Mouse (Mus musculus) regulatory T cell (primary cell): ENCODE results near the gene Rnf10.

Experiments
- in situ Hi-C: fragments of 300-600 bp; cut with MboI, MseI; formaldehyde crosslinking; loops from one replicate; pipeline ENCODE4 v1.15.1; 2025; ENCODE audit warnings: high pct_unique_total_duplicates

Gene Rnf10

GRCm38 (mm10) chr5:115275998-115276397, 3.3 kb upstream of the Rnf10 start:
- in situ Hi-C loops: no loop called here

- in situ Hi-C loops: no loop called here
Measured at GRCm38 (mm10) chr5:115274771-115275170, 2.1 kb upstream of the Rnf10 start.

- in situ Hi-C loops: no loop called here
Measured at GRCm38 (mm10) chr5:115274353-115274752, 1.7 kb upstream of the Rnf10 start.

- in situ Hi-C loops: no loop called here
Measured at GRCm38 (mm10) chr5:115273549-115274135, 944 bp upstream of the Rnf10 start.

- in situ Hi-C loops: no loop called here
Measured at GRCm38 (mm10) chr5:115271931-115272811, 527 bp downstream of the Rnf10 start.

GRCm38 (mm10) chr5:115269969-115270368, 2.7 kb downstream of the Rnf10 start:
- in situ Hi-C loops: no loop called here

- in situ Hi-C loops: no loop called here
Measured at GRCm38 (mm10) chr5:115268266-115268665, 4.4 kb downstream of the Rnf10 start.

- in situ Hi-C loops: no loop called here
Measured at GRCm38 (mm10) chr5:115267469-115268045, 5.1 kb downstream of the Rnf10 start.

- in situ Hi-C loops: no loop called here
Measured at GRCm38 (mm10) chr5:115266787-115267468, 5.8 kb downstream of the Rnf10 start.

- in situ Hi-C loops: no loop called here
Measured at GRCm38 (mm10) chr5:115266340-115266739, 6.4 kb downstream of the Rnf10 start.

GRCm38 (mm10) chr5:115262502-115263291, 10.0 kb downstream of the Rnf10 start:
- in situ Hi-C loops: no loop called here

GRCm38 (mm10) chr5:115261880-115262279, 10.8 kb downstream of the Rnf10 start:
- in situ Hi-C loops: no loop called here

GRCm38 (mm10) chr5:115261141-115261540, 11.6 kb downstream of the Rnf10 start:
- in situ Hi-C loops: no loop called here

- in situ Hi-C loops: no loop called here
Measured at GRCm38 (mm10) chr5:115260356-115260755, 12.3 kb downstream of the Rnf10 start.

- in situ Hi-C loops: no loop called here
Measured at GRCm38 (mm10) chr5:115256909-115257546, 15.7 kb downstream of the Rnf10 start.

- in situ Hi-C loops: no loop called here
Measured at GRCm38 (mm10) chr5:115255472-115255871, 17.2 kb downstream of the Rnf10 start.

GRCm38 (mm10) chr5:115240191-115240590, 32.5 kb downstream of the Rnf10 start:
- in situ Hi-C loops: no loop called here

- in situ Hi-C loops: loop anchor here (5.0 kb wide), 2 partner anchors 99 to 111 kb away; no protein-coding TSS in a partner anchor
Measured at GRCm38 (mm10) chr5:115238729-115239195, 33.9 kb downstream of the Rnf10 start.

GRCm38 (mm10) chr5:115237803-115238728, 34.6 kb downstream of the Rnf10 start:
- in situ Hi-C loops: loop anchor here (5.0 kb wide), 2 partner anchors 99 to 111 kb away; no protein-coding TSS in a partner anchor
